Mouse (Mus musculus) cerebellum, postnatal 14 days (tissue): Measurements from ENCODE around the gene Olfr739.

ENCODE experiments used
- DNase-seq, 2 experiments: peaks; one replicate each; pipeline ENCODE4 v3.0.0; 2021; ENCODE audit warnings: mixed read lengths in 2 of 2

Gene Olfr739

DNA sequence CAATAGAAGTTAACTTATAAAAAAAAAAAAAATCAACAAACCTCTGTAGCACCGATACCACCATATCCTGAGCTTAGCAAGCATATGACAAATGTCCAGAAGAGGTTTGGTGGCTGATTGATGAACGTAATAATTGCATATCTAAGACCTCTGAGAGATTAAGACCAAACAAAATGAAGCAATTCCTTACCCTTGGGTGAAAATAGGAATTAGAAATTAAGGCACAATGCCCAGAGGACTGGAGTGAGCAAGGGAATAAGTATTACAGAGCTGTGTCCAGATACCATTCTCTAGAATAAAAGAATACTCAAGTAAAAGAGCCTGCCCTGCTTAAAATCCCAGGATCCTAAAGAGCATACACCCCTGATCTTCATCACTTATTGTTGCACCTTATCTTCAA lies at the start of gene Olfr739:
Gene Olfr739 (plus strand): TSS at position 301 of the 400 bp plus-strand sequence.
- no peak for DNase-seq

DNA sequence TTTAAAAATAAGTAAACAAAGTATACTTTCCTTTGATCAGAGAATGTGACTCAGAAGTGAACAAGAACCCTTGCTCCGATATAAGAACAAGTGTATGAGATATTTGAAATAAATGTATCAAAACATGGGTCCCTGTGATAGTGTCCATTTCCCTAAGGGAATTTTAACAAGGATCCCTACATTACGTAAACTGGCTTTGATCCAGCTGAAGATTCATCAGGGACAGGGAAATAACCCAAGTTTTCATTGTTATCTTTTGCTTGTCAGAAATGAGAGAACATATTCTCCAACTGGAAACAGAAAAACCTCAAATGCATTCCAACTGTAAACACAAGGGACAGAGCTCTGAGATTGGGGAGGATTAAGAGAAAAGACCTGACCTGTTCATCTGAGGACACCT lies 37.6 kb upstream of the Olfr739 start, which contains the start of gene Olfr736:
Gene Olfr736 (plus strand): TSS at position 301 of the 400 bp plus-strand sequence.
- no peak for DNase-seq

DNA sequence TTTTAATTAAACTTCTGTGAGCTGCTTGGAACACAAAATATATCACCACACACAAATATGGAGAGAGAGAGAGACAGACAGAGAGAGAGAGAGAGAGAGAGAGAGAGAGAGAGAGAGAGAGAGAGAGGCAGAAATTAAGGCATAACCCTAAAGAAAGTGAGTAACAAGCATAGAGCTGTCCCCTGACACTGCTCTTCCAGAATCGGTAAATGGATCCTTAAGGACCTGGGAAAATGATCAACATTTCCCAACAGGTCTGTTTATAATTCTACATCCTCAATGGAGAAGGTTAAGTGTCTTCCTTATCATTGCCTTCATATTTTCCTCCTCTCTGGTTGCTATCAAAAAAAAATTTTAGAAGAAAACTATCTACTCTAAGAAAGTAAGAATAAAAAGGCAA lies 11.2 kb upstream of the Olfr739 start, which contains the start of gene Olfr738:
Gene Olfr738 (plus strand): TSS at position 301 of the 400 bp plus-strand sequence.
- DNase-seq = no peak

DNA sequence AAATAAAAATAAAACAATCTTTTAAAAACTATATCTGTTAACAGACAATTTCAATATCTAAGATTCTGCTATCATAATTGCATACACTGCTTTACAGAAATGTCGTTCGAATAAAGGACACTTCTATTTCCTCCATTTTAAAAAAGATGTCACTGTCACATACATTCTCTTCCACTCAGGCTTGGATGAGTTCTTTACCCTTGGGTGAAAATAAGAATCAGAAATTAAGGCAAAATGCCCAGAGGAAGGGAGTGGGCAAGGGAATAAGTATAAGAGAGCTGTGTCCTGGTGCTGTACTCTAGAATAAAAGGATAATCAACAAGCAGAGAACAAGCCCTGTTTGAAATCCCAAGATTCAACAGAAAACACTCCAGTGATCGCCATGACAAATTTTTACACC lies 26.8 kb downstream of the Olfr739 start, which contains the start of gene Olfr740:
Gene Olfr740 (plus strand): TSS at position 301 of the 400 bp plus-strand sequence.
- DNase-seq = no peak

DNA sequence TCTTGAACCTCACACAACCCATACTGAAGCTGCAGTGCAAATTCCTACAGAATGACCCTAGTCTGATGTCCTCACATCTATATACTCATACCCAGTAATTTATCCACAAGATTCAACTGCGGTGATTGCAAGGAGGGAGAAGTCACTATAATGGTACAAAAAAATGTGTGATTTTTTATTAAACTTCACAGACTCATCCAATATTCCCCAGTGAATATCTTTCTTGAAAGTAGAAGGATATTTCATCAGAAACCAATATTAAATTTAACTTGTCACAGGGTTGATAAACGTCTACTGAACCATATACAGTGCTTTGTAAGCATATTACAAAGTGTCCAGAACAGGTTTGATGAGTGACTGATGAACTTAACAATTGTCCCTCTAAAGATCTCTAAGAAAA lies 54.0 kb downstream of the Olfr739 start, which contains the start of gene Olfr741:
Gene Olfr741 (plus strand): TSS at position 301 of the 400 bp plus-strand sequence.
- DNase-seq = no peak
